In genomic region chr1:193496265-193497183, GRCm38 (mm10) we compare ENCODE assay signal across 14 mouse cellular contexts.
DNase-seq lines count a peak whose midpoint lies in the region; ATAC-seq and TF ChIP-seq lines count a peak whose summit lies in the region.
"Had no signal": no experiment of that assay in that cellular context is flagged by ENCODE, and none has a peak within 500 bp of the region (broad histone marks: within the 10 kb centered on the region; RNA-seq: fewer than 3 reads in every experiment).

No protein-coding gene starts in this region.

- intact Hi-C loops in heart, postnatal 25 days (cut with DNase I), result no loop called here

- H3K4me3 ChIP-seq in liver, embryonic 14.5 days (ENCODE audit: insufficient read depth in 1 of 2, low read depth in 2 of 2, low read length in 2 of 2), result no peak overlapping the region
- H3K4me3 ChIP-seq in embryonic facial prominence, embryonic 14.5 days (ENCODE audit: low read depth, low read length), result no peak overlapping the region
- H3K4me3 ChIP-seq in forebrain, postnatal 0 days (ENCODE audit: low read depth, low read length), result no peak overlapping the region
- no peak overlapping the region for H3K4me3 ChIP-seq in limb, embryonic 15.5 days
- H3K4me3 ChIP-seq: stomach, embryonic 15.5 days had no signal

- no peaks in the 10 kb centered on the region for H3K4me1 ChIP-seq in liver, embryonic 14.5 days (replicated peaks; ENCODE audit: control insufficient read depth in 2 of 2, insufficient read depth in 2 of 2, low read length in 1 of 2)
- peaks cover 11% of the 10 kb centered on the region for H3K4me1 ChIP-seq in embryonic facial prominence, embryonic 14.5 days (ENCODE audit: control insufficient read depth, insufficient read depth, low read length)
- H3K4me1 ChIP-seq in forebrain, postnatal 0 days (ENCODE audit: insufficient read depth), result 0 out of 2 replicates have a peak, but pooled peaks cover 5% of the 10 kb centered on the region
- peaks cover 9% of the 10 kb centered on the region; the same call in 1 of the 2 replicates for H3K4me1 ChIP-seq in limb, embryonic 15.5 days
- H3K4me1 ChIP-seq: stomach, embryonic 15.5 days had no signal

- H3K9ac ChIP-seq in liver, embryonic 14.5 days (replicated peaks), result no peak overlapping the region
- H3K9ac ChIP-seq in embryonic facial prominence, embryonic 14.5 days (ENCODE audit: low read depth, low read length), result no peak overlapping the region
- H3K9ac ChIP-seq in forebrain, postnatal 0 days, result no peak overlapping the region
- no peak overlapping the region for H3K9ac ChIP-seq in limb, embryonic 15.5 days
- H3K9ac ChIP-seq: stomach, embryonic 15.5 days had no signal

- WGBS in liver, embryonic 14.5 days (ENCODE audit: insufficient replicate concordance), result 50% methylated on average over 9 of the region's 9 CpGs
- 29% methylated on average over 9 of the region's 9 CpGs for WGBS in embryonic facial prominence, embryonic 14.5 days
- 27% methylated on average over 9 of the region's 9 CpGs for WGBS in forebrain, postnatal 0 days
- 23% methylated on average over 9 of the region's 9 CpGs for WGBS in limb, embryonic 15.5 days

- TF ChIP-seq EP300 in liver, embryonic 14.5 days (IDR thresholded peaks at IDR 0.05; ENCODE audit: low read depth), result no peak

- 0 out of 2 replicates have a peak, but pooled peaks have one; percentile 21 for ATAC-seq in liver, embryonic 14.5 days (ENCODE audit: insufficient read depth)
- ATAC-seq in embryonic facial prominence, embryonic 14.5 days (ENCODE audit: low read depth), result peak; percentile 77
- ATAC-seq in forebrain, postnatal 0 days, result peak; percentile 23
- 0 out of 2 replicates have a peak, but pooled peaks have one; percentile 40 for ATAC-seq in limb, embryonic 15.5 days (ENCODE audit: insufficient number of reproducible peaks, low FRiP score, low TSS enrichment, low read depth)

- no peaks in the 10 kb centered on the region for H3K36me3 ChIP-seq in liver, embryonic 14.5 days (replicated peaks; ENCODE audit: control insufficient read depth, insufficient read depth, low read depth)
- H3K36me3 ChIP-seq in embryonic facial prominence, embryonic 14.5 days (ENCODE audit: control insufficient read depth, insufficient read depth, low read length), result no peaks in the 10 kb centered on the region
- H3K36me3 ChIP-seq in forebrain, postnatal 0 days (ENCODE audit: insufficient read depth), result no peaks in the 10 kb centered on the region
- no peaks in the 10 kb centered on the region for H3K36me3 ChIP-seq in limb, embryonic 15.5 days
- H3K36me3 ChIP-seq: stomach, embryonic 15.5 days had no signal

- H3K27me3 ChIP-seq in liver, embryonic 14.5 days (ENCODE audit: control insufficient read depth, insufficient read depth, low read length), result no peaks in the 10 kb centered on the region
- no peaks in the 10 kb centered on the region for H3K27me3 ChIP-seq in embryonic facial prominence, embryonic 14.5 days (replicated peaks; ENCODE audit: control insufficient read depth, insufficient read depth, low read length)
- H3K27me3 ChIP-seq in forebrain, postnatal 0 days (ENCODE audit: insufficient read depth, low read length), result no peaks in the 10 kb centered on the region
- H3K27me3 ChIP-seq in limb, embryonic 15.5 days, result no peaks in the 10 kb centered on the region
- H3K27me3 ChIP-seq: stomach, embryonic 15.5 days had no signal

- H3K4me2 ChIP-seq in liver, embryonic 14.5 days (ENCODE audit: low read depth), result no peak overlapping the region
- no peak overlapping the region for H3K4me2 ChIP-seq in embryonic facial prominence, embryonic 14.5 days (ENCODE audit: low read depth, low read length)
- H3K4me2 ChIP-seq in forebrain, postnatal 0 days (ENCODE audit: low read depth), result no peak overlapping the region
- no peak overlapping the region for H3K4me2 ChIP-seq in limb, embryonic 15.5 days
- H3K4me2 ChIP-seq: stomach, embryonic 15.5 days had no signal

- H3K9me3 ChIP-seq in liver, embryonic 14.5 days (ENCODE audit: control insufficient read depth, low read length), result no peaks in the 10 kb centered on the region
- no peaks in the 10 kb centered on the region for H3K9me3 ChIP-seq in embryonic facial prominence, embryonic 14.5 days (ENCODE audit: control insufficient read depth, low read length)
- H3K9me3 ChIP-seq in forebrain, postnatal 0 days (ENCODE audit: low read length), result no peaks in the 10 kb centered on the region
- no peaks in the 10 kb centered on the region for H3K9me3 ChIP-seq in limb, embryonic 15.5 days
- H3K9me3 ChIP-seq: stomach, embryonic 15.5 days had no signal

- DNase-seq in liver, embryonic 14.5 days (ENCODE audit: low read depth in 3 of 3, low spot score in 3 of 3), result no peak
- no peak for DNase-seq in liver
- peak; percentile 50 for DNase-seq in embryonic facial prominence, embryonic 14.5 days (ENCODE audit: low spot score)
- no peak for DNase-seq in forebrain, postnatal 0 days
- no peak for DNase-seq in left cerebral cortex, adult 9 months (ENCODE audit: low spot score in 2 of 2)
- DNase-seq in urinary bladder, postnatal 4 days (ENCODE audit: low spot score in 2 of 2), result no peak
- DNase-seq in heart, postnatal 25 days (ENCODE audit: low spot score), result no peak
- DNase-seq: cerebellum, postnatal 25 days; heart, adult 11 months; kidney, postnatal 4 days; lung, postnatal 14 days; right cerebral cortex, adult 18-20 months had no signal

- H3K27ac ChIP-seq in liver, embryonic 14.5 days, result no peak overlapping the region
- H3K27ac ChIP-seq in embryonic facial prominence, embryonic 14.5 days (replicated peaks; ENCODE audit: low read depth, low read length), result no peak overlapping the region
- H3K27ac ChIP-seq in forebrain, postnatal 0 days (ENCODE audit: low read depth, low read length), result no peak overlapping the region
- H3K27ac ChIP-seq in limb, embryonic 15.5 days, result no peak overlapping the region
- H3K27ac ChIP-seq: stomach, embryonic 15.5 days had no signal

- no peak for TF ChIP-seq CTCF in liver, embryonic 14.5 days (IDR thresholded peaks at IDR 0.05; ENCODE audit: low read depth)
- no peak for TF ChIP-seq CTCF in forebrain, postnatal 0 days (IDR thresholded peaks at IDR 0.05; ENCODE audit: low read depth)

Comparison
In these comparisons a context has a peak if more than half of its experiments do, and no peak if none do; other contexts are left out.
1. ATAC-seq: peak in every context shown above with its lines; median percentile 77 in embryonic facial prominence, embryonic 14.5 days; 40 in limb, embryonic 15.5 days; 23 in forebrain, postnatal 0 days; 21 in liver, embryonic 14.5 days.